Mouse (Mus musculus): ENCODE measurements around the gene Mau2. TPM values are rescaled to one million over a fixed set of nuclear protein-coding genes. Genes with fewer than 3 reads are reported as not detected.

Gene Mau2
- polyA plus RNA-seq (2015; fragmentation: Nextera tagmentation; extraction: Ambion mirVana), result 22.7 and 26.6 TPM in 2 replicates

- H3K27me3 ChIP-seq, result no peaks in the 10 kb centered on the region
- ATAC-seq (ENCODE audit: low read depth) (peak; percentile 90), DNase-seq (peak; percentile 96)
- H3K4me2 ChIP-seq, result peak within 1 kb of the TSS; percentile 94
- H3K4me3 ChIP-seq (replicated peaks), result peak within 1 kb of the TSS; percentile 87
- H3K9ac ChIP-seq, result peak within 1 kb of the TSS; percentile 95
- peak within 1 kb of the TSS; percentile 88 for H3K27ac ChIP-seq
- H3K9me3 ChIP-seq (replicated peaks), result no peaks in the 10 kb centered on the region
- under 1% methylated on average over 65 of the region's 65 CpGs for WGBS (ENCODE audit: insufficient replicate concordance)
- H3K4me1 ChIP-seq (replicated peaks), result peaks cover 58% of the 10 kb centered on the region
- peaks cover 3% of the 10 kb centered on the region; the same call in 1 of the 2 replicates for H3K36me3 ChIP-seq
Observed at GRCm38 (mm10) chr8:70042583-70043455, at the start of gene Mau2, which contains the start of gene Sugp1. Gene Mau2 (minus strand): TSS chr8:70042734. Gene Sugp1 (plus strand): TSS chr8:70042813.

GRCm38 (mm10) chr8:70089296-70089960, 46.9 kb upstream of the Mau2 start:
- DNase-seq (no peak), ATAC-seq (ENCODE audit: low read depth) (no peak)
- WGBS (ENCODE audit: insufficient replicate concordance), result 51% methylated on average over 9 of the region's 9 CpGs
- no peak overlapping the region for H3K4me3 ChIP-seq (replicated peaks)
- H3K9me3 ChIP-seq (replicated peaks), result no peaks in the 10 kb centered on the region
- no peak overlapping the region for H3K4me2 ChIP-seq
- H3K9ac ChIP-seq, result no peak overlapping the region
- H3K36me3 ChIP-seq, result no peaks in the 10 kb centered on the region
- peaks cover 12% of the 10 kb centered on the region for H3K4me1 ChIP-seq (replicated peaks)
- H3K27ac ChIP-seq, result no peak overlapping the region
- H3K27me3 ChIP-seq, result peaks cover 92% of the 10 kb centered on the region

- Histone ChIP-seq H3K36me3 (no peaks in the 10 kb centered on the region), H3K4me1 (replicated peaks) (peaks cover 25% of the 10 kb centered on the region), H3K27me3 (peaks cover 92% of the 10 kb centered on the region), H3K27ac (no peak overlapping the region), H3K9ac (no peak overlapping the region), H3K9me3 (replicated peaks) (no peaks in the 10 kb centered on the region), H3K4me3 (replicated peaks) (peak overlapping the region; percentile 15), H3K4me2 (peak overlapping the region; percentile 41; the same call in 1 of the 2 replicates)
- ATAC-seq (ENCODE audit: low read depth), result no peak
- DNase-seq, result no peak
- WGBS (ENCODE audit: insufficient replicate concordance), result 5% methylated on average over 56 of the region's 56 CpGs
Observed at GRCm38 (mm10) chr8:70087836-70088650, 45.5 kb upstream of the Mau2 start.

- H3K9me3 ChIP-seq (replicated peaks), result no peaks in the 10 kb centered on the region
- DNase-seq (no peak), ATAC-seq (ENCODE audit: low read depth) (no peak)
- H3K36me3 ChIP-seq, result no peaks in the 10 kb centered on the region
- no peak overlapping the region for H3K27ac ChIP-seq
- H3K4me1 ChIP-seq (replicated peaks), result peaks cover 25% of the 10 kb centered on the region
- H3K4me2 ChIP-seq, result no peak overlapping the region
- no peak overlapping the region for H3K9ac ChIP-seq
- 8% methylated on average over 7 of the region's 7 CpGs for WGBS (ENCODE audit: insufficient replicate concordance)
- H3K4me3 ChIP-seq (replicated peaks), result no peak overlapping the region
- peaks cover 100% of the 10 kb centered on the region for H3K27me3 ChIP-seq
Observed at GRCm38 (mm10) chr8:70087237-70087636, 44.7 kb upstream of the Mau2 start.

- 38% methylated on average over 1 of the region's 1 CpGs for WGBS (ENCODE audit: insufficient replicate concordance)
- ATAC-seq (ENCODE audit: low read depth) (no peak), DNase-seq (no peak)
- no peak overlapping the region for H3K4me2 ChIP-seq
- H3K4me3 ChIP-seq (replicated peaks), result no peak overlapping the region
- H3K9ac ChIP-seq, result no peak overlapping the region
- H3K36me3 ChIP-seq, result no peaks in the 10 kb centered on the region
- no peak overlapping the region for H3K27ac ChIP-seq
- peaks cover 25% of the 10 kb centered on the region for H3K4me1 ChIP-seq (replicated peaks)
- no peaks in the 10 kb centered on the region for H3K9me3 ChIP-seq (replicated peaks)
- H3K27me3 ChIP-seq, result peaks cover 100% of the 10 kb centered on the region
Observed at GRCm38 (mm10) chr8:70086151-70086550, 43.6 kb upstream of the Mau2 start.

- peak overlapping the region; percentile 62 for H3K4me2 ChIP-seq
Observed at GRCm38 (mm10) chr8:70084191-70085065, 41.9 kb upstream of the Mau2 start.

GRCm38 (mm10) chr8:70083285-70083684, 40.8 kb upstream of the Mau2 start, which contains the start of gene Hapln4:
Gene Hapln4 (plus strand): TSS chr8:70083457.
- Histone ChIP-seq H3K27ac (no peak within 1 kb of the TSS), H3K9ac (no peak within 1 kb of the TSS), H3K9me3 (replicated peaks) (no peaks in the 10 kb centered on the region), H3K4me3 (replicated peaks) (peak within 1 kb of the TSS; percentile 39), H3K4me1 (replicated peaks) (peaks cover 25% of the 10 kb centered on the region), H3K36me3 (no peaks in the 10 kb centered on the region), H3K27me3 (peaks cover 74% of the 10 kb centered on the region), H3K4me2 (peak within 1 kb of the TSS; percentile 62)
- DNase-seq (no peak), ATAC-seq (ENCODE audit: low read depth) (no peak)
- 2% methylated on average over 26 of the region's 26 CpGs for WGBS (ENCODE audit: insufficient replicate concordance)

More at GRCm38 (mm10) chr8:70084191-70085065, 41.9 kb upstream of the Mau2 start:
- Histone ChIP-seq H3K9me3 (replicated peaks) (no peaks in the 10 kb centered on the region), H3K9ac (no peak overlapping the region), H3K4me3 (replicated peaks) (peak overlapping the region; percentile 39), H3K27ac (no peak overlapping the region), H3K4me1 (replicated peaks) (peaks cover 25% of the 10 kb centered on the region), H3K36me3 (no peaks in the 10 kb centered on the region), H3K27me3 (peaks cover 85% of the 10 kb centered on the region)
- DNase-seq (no peak), ATAC-seq (ENCODE audit: low read depth) (no peak)
- 3% methylated on average over 71 of the region's 71 CpGs for WGBS (ENCODE audit: insufficient replicate concordance)

- Histone ChIP-seq H3K27ac (no peak overlapping the region), H3K27me3 (peaks cover 61% of the 10 kb centered on the region)
Observed at GRCm38 (mm10) chr8:70081976-70082375, 39.4 kb upstream of the Mau2 start.

GRCm38 (mm10) chr8:70073682-70074081, 31.1 kb upstream of the Mau2 start:
- WGBS (ENCODE audit: insufficient replicate concordance), result 11% methylated on average over 1 of the region's 1 CpGs
- Histone ChIP-seq H3K4me1 (replicated peaks) (peaks cover 20% of the 10 kb centered on the region), H3K9ac (no peak overlapping the region), H3K27me3 (no peaks in the 10 kb centered on the region; the same call in 1 of the 2 replicates), H3K4me3 (replicated peaks) (no peak overlapping the region), H3K4me2 (0 out of 2 replicates have a peak overlapping the region, but pooled peaks have one; percentile 68), H3K27ac (no peak overlapping the region), H3K36me3 (peaks cover 32% of the 10 kb centered on the region), H3K9me3 (replicated peaks) (no peaks in the 10 kb centered on the region)
- DNase-seq (no peak), ATAC-seq (ENCODE audit: low read depth) (no peak)

More at GRCm38 (mm10) chr8:70081976-70082375, 39.4 kb upstream of the Mau2 start:
- ATAC-seq (ENCODE audit: low read depth), result no peak
- Histone ChIP-seq H3K9ac (no peak overlapping the region), H3K9me3 (replicated peaks) (no peaks in the 10 kb centered on the region), H3K4me1 (replicated peaks) (peaks cover 20% of the 10 kb centered on the region), H3K36me3 (no peaks in the 10 kb centered on the region), H3K4me3 (replicated peaks) (no peak overlapping the region), H3K4me2 (no peak overlapping the region)
- no peak for DNase-seq
- WGBS (ENCODE audit: insufficient replicate concordance), result 73% methylated on average over 2 of the region's 2 CpGs

- ATAC-seq (ENCODE audit: low read depth) (no peak), DNase-seq (no peak)
- Histone ChIP-seq H3K27me3 (no peaks in the 10 kb centered on the region; the same call in 1 of the 2 replicates), H3K9me3 (replicated peaks) (no peaks in the 10 kb centered on the region), H3K9ac (peak overlapping the region; percentile 47), H3K36me3 (peaks cover 34% of the 10 kb centered on the region), H3K4me3 (replicated peaks) (peak overlapping the region; percentile 38), H3K27ac (no peak overlapping the region), H3K4me2 (peak overlapping the region; percentile 68), H3K4me1 (replicated peaks) (peaks cover 20% of the 10 kb centered on the region)
- WGBS (ENCODE audit: insufficient replicate concordance), result 49% methylated on average over 8 of the region's 8 CpGs
Observed at GRCm38 (mm10) chr8:70073120-70073519, 30.6 kb upstream of the Mau2 start.

Data from liver, embryonic 13.5 days (tissue).